Mouse (Mus musculus): Measurements from ENCODE around the gene Uba7. TPM values are rescaled to one million over a fixed set of nuclear protein-coding genes. Genes with fewer than 3 reads are reported as not detected.
"Not testable (repeated sequence)": the region's sequence is repeated elsewhere in the genome, so short reads cannot be mapped to it uniquely, and the experiment has no call there.

The Uba7 gene
- total RNA-seq, 2 experiments from 2014 or later: 13.6 to 13.9 TPM

- DNase-seq: no peak
Observed at GRCm38 (mm10) chr9:107994464-107994863, 19.2 kb downstream of the Uba7 start.

GRCm38 (mm10) chr9:107995513-107995912 lies 20.2 kb downstream of the Uba7 start:
- DNase-seq: no peak

GRCm38 (mm10) chr9:107996049-107996448 lies 20.7 kb downstream of the Uba7 start, which contains the start of gene Gm20662:
Gene Gm20662 (plus strand): TSS chr9:107996349.
- DNase-seq: no peak

GRCm38 (mm10) chr9:108001922-108002770 lies 26.8 kb downstream of the Uba7 start, which contains the start of gene Ip6k1:
Gene Ip6k1 (plus strand): TSS chr9:108002501.
- peak; percentile 100 for DNase-seq

- DNase-seq: no peak
Observed at GRCm38 (mm10) chr9:108002778-108003530, 27.6 kb downstream of the Uba7 start.

GRCm38 (mm10) chr9:108003531-108003890 lies 28.2 kb downstream of the Uba7 start:
- no peak for DNase-seq

GRCm38 (mm10) chr9:108008041-108008440 lies 32.7 kb downstream of the Uba7 start:
- DNase-seq: no peak

GRCm38 (mm10) chr9:108010385-108010784 lies 35.1 kb downstream of the Uba7 start:
- DNase-seq: no peak

GRCm38 (mm10) chr9:108013577-108013976 lies 38.3 kb downstream of the Uba7 start:
- DNase-seq: not testable (repeated sequence)

GRCm38 (mm10) chr9:108017127-108017526 lies 41.8 kb downstream of the Uba7 start:
- DNase-seq: no peak

- no peak for DNase-seq
Observed at GRCm38 (mm10) chr9:108020741-108021140, 45.4 kb downstream of the Uba7 start.

- no peak for DNase-seq
Observed at GRCm38 (mm10) chr9:108023216-108023615, 47.9 kb downstream of the Uba7 start.

GRCm38 (mm10) chr9:108026584-108026983 lies 51.3 kb downstream of the Uba7 start:
- no peak for DNase-seq

GRCm38 (mm10) chr9:108027867-108028266 lies 52.6 kb downstream of the Uba7 start:
- DNase-seq: no peak

- DNase-seq: no peak
Observed at GRCm38 (mm10) chr9:108032126-108032525, 56.8 kb downstream of the Uba7 start.

Other genes with a start within 250 kb of the Uba7 start
- 10 to 100 TPM; 65.4 to 73.1 TPM for gene Rbm5, start 204.5 kb upstream of the Uba7 start, total RNA-seq (2021)
- gene Rbm6, start 102.3 kb upstream of the Uba7 start, total RNA-seq (2021): 10 to 100 TPM; 40.3 to 40.6 TPM
- gene Mon1a, start 87.4 kb upstream of the Uba7 start, total RNA-seq (2021): 1 to 10 TPM; 6.1 TPM
- 1 to 10 TPM; 2.9 to 3.1 TPM for gene Mst1r, start 68.6 kb upstream of the Uba7 start, total RNA-seq (2021)
- not detected for gene Actl11, start 47.0 kb upstream of the Uba7 start, total RNA-seq (2021)
- gene Camkv, start 39.8 kb upstream of the Uba7 start, total RNA-seq (2021): not detected
- 10 to 100 TPM in 1 of 2 experiments, 1 to 10 TPM in 1; 7.4 to 10.5 TPM for gene Traip, start 25.4 kb upstream of the Uba7 start, total RNA-seq (2021)
- 1 to 10 TPM in 1 of 2 experiments, under 1 TPM in 1; 0.72 to 1.2 TPM for gene Gm20661, start 7.6 kb downstream of the Uba7 start, total RNA-seq (2021)
- 10 to 100 TPM; 24.8 to 27.7 TPM for gene Inka1, start 10.4 kb downstream of the Uba7 start, total RNA-seq (2021)
- gene Cdhr4, start 17.0 kb downstream of the Uba7 start, total RNA-seq (2021): 1 to 10 TPM; 1.4 to 2.1 TPM
- gene Gm20662, start 20.8 kb downstream of the Uba7 start, total RNA-seq (2021): 1 to 10 TPM in 1 of 2 experiments, under 1 TPM in 1; 0.17 to 1.6 TPM
- gene Ip6k1, start 27.0 kb downstream of the Uba7 start, total RNA-seq (2021): 10 to 100 TPM; 48.3 to 55.4 TPM
- gene Gmppb, start 73.7 kb downstream of the Uba7 start, total RNA-seq (2021): 10 to 100 TPM; 14.2 to 17.1 TPM
- gene Amigo3, start 77.7 kb downstream of the Uba7 start, total RNA-seq (2021): 1 to 10 TPM; 2.3 to 2.6 TPM
- gene Mst1, start 104.9 kb downstream of the Uba7 start, total RNA-seq (2021): not detected
- gene Rnf123, start 107.8 kb downstream of the Uba7 start, total RNA-seq (2021): 10 to 100 TPM; 62.6 to 63.4 TPM
- gene Apeh, start 119.1 kb downstream of the Uba7 start, total RNA-seq (2021): 10 to 100 TPM; 42.2 to 45.1 TPM
- under 1 TPM; 0.07 to 0.11 TPM for gene Bsn, start 214.9 kb downstream of the Uba7 start, total RNA-seq (2021)